Mouse (Mus musculus): ENCODE results near the gene Gatd1. TPM values are rescaled to one million over a fixed set of nuclear protein-coding genes. Genes with fewer than 3 reads are reported as not detected.

The Gatd1 gene
- total and polyA plus RNA-seq, 3 experiments, result 21.6 to 35.9 TPM; not detected in 1

- H3K9ac ChIP-seq (ENCODE audit: control insufficient read depth, low read depth, low read length, poor library complexity, severe bottlenecking), result peak overlapping the region; percentile 48
- peaks cover 6% of the 10 kb centered on the region for H3K79me2 ChIP-seq (ENCODE audit: control insufficient read depth, insufficient read depth, low read length, poor library complexity)
- H3K9me3 ChIP-seq (replicated peaks; ENCODE audit: insufficient read depth, low read length), result no peaks in the 10 kb centered on the region
- H3K4me1 ChIP-seq (ENCODE audit: control insufficient read depth in 1 of 2, insufficient read depth in 2 of 2, low read length in 2 of 2), result peaks cover 15 to 39% of the 10 kb centered on the region in 2 experiments
- no peaks in the 10 kb centered on the region for H3K27me3 ChIP-seq (ENCODE audit: control insufficient read depth in 1 of 2, insufficient read depth in 2 of 2, low read length in 2 of 2)
- H3K36me3 ChIP-seq (ENCODE audit: control insufficient read depth in 1 of 2, insufficient read depth in 2 of 2, low read length in 2 of 2), result peaks cover 0 to 35% of the 10 kb centered on the region in 2 experiments; a peak in 2 of 4 replicates
- TF ChIP-seq KAT2A (conservative IDR thresholded peaks at IDR 0.05; ENCODE audit: low read depth, low read length) (no peak), POLR2AphosphoS2 (IDR thresholded peaks at IDR 0.05; ENCODE audit: low read length) (0 out of 2 replicates have a peak, but pooled peaks have one; percentile 52), EP300 (IDR thresholded peaks at IDR 0.05; ENCODE audit: low read depth in 1 of 2, low read length in 2 of 2) (no peak), POLR2AphosphoS5 (IDR thresholded peaks at IDR 0.05; ENCODE audit: borderline replicate concordance, low read depth, low read length) (no peak), MEF2A (IDR thresholded peaks at IDR 0.05; ENCODE audit: extremely low read depth, insufficient replicate concordance, low read depth, low read length, poor library complexity, severe bottlenecking) (no peak), MAX (IDR thresholded peaks at IDR 0.05; ENCODE audit: low read length) (no peak), MAFK (IDR thresholded peaks at IDR 0.05; ENCODE audit: borderline replicate concordance, low read depth, low read length) (no peak), MYB (IDR thresholded peaks at IDR 0.05; ENCODE audit: low read depth, low read length) (no peak), UBTF (IDR thresholded peaks at IDR 0.05; ENCODE audit: borderline replicate concordance, insufficient read depth, low read depth, low read length) (no peak), ZKSCAN1 (IDR thresholded peaks at IDR 0.05; ENCODE audit: low read depth, low read length) (no peak), SMC3 (IDR thresholded peaks at IDR 0.05; ENCODE audit: low read depth, low read length) (no peak), GATA1 (IDR thresholded peaks at IDR 0.05; ENCODE audit: low read depth, low read length) (no peak), TBP (IDR thresholded peaks at IDR 0.05; ENCODE audit: low read depth, low read length) (peak; percentile 88), ELF1 (IDR thresholded peaks at IDR 0.05; ENCODE audit: low read depth, low read length) (no peak), POLR2A (IDR thresholded peaks at IDR 0.05; ENCODE audit: control insufficient read depth in 1 of 2, insufficient read depth in 1 of 2, low read depth in 1 of 2, low read length in 2 of 2, poor library complexity in 1 of 2) (peak in 1 of 2 experiments; percentile 73; a peak in 2 of 4 replicates), ZNF384 (IDR thresholded peaks at IDR 0.05; ENCODE audit: low read depth, low read length) (no peak; the same call in 1 of the 2 replicates), HCFC1 (IDR thresholded peaks at IDR 0.05; ENCODE audit: low read depth, low read length) (no peak; the same call in 1 of the 2 replicates), TCF12 (IDR thresholded peaks at IDR 0.05; ENCODE audit: low read depth, low read length) (peak; percentile 58; the same call in 1 of the 2 replicates), BHLHE40 (IDR thresholded peaks at IDR 0.05; ENCODE audit: borderline replicate concordance, low read depth, low read length) (no peak), CTCF (IDR thresholded peaks at IDR 0.05 in 2 of 3, conservative IDR thresholded peaks at IDR 0.05 in 1 of 3; ENCODE audit: control insufficient read depth in 1 of 3, insufficient read depth in 1 of 3, low read depth in 2 of 3, low read length in 3 of 3, poor library complexity in 1 of 3, severe bottlenecking in 1 of 3) (no peak), JUND (IDR thresholded peaks at IDR 0.05; ENCODE audit: low read depth, low read length) (no peak), USF2 (IDR thresholded peaks at IDR 0.05; ENCODE audit: borderline replicate concordance in 1 of 2, insufficient read depth in 1 of 2, low read depth in 1 of 2, low read length in 2 of 2) (no peak), MAZ (IDR thresholded peaks at IDR 0.05; ENCODE audit: low read depth, low read length) (no peak), ZC3H11A (IDR thresholded peaks at IDR 0.05; ENCODE audit: low read depth, low read length) (no peak), GABPA (IDR thresholded peaks at IDR 0.05; ENCODE audit: low read depth, low read length) (no peak), CHD1 (IDR thresholded peaks at IDR 0.05; ENCODE audit: low read depth, low read length) (peak; percentile 94), NELFE (IDR thresholded peaks at IDR 0.05; ENCODE audit: low read depth, low read length) (peak; percentile 52), E2F4 (IDR thresholded peaks at IDR 0.05; ENCODE audit: borderline replicate concordance, low read depth, low read length) (no peak), MXI1 (IDR thresholded peaks at IDR 0.05; ENCODE audit: low read depth, low read length) (no peak; the same call in none of the 2 replicates), ETS1 (IDR thresholded peaks at IDR 0.05; ENCODE audit: low read depth, low read length) (no peak; the same call in 1 of the 2 replicates), MYC (IDR thresholded peaks at IDR 0.05; ENCODE audit: low read depth, low read length) (0 out of 2 replicates have a peak, but pooled peaks have one; percentile 10), RCOR1 (IDR thresholded peaks at IDR 0.05; ENCODE audit: low read depth, low read length) (no peak), ZMIZ1 (IDR thresholded peaks at IDR 0.05; ENCODE audit: low read depth, low read length) (peak; percentile 80; the same call in 1 of the 2 replicates)
- peak overlapping the region; percentile 19 to 23 for H3K4me3 ChIP-seq (ENCODE audit: control insufficient read depth in 1 of 2, insufficient read depth in 1 of 2, low read depth in 2 of 2, low read length in 2 of 2)
- H3K27ac ChIP-seq (ENCODE audit: control insufficient read depth, low read depth, low read length), result peak overlapping the region; percentile 94
- DNase-seq (ENCODE audit: low read depth, low spot score), result peak; percentile 90
These were observed 26.0 kb downstream of the Gatd1 start for GRCm38 (mm10) chr7:141387807-141388486.
